Mouse (Mus musculus): Measurements from ENCODE around the gene Upp1.
"Not testable (repeated sequence)": the region's sequence is repeated elsewhere in the genome, so short reads cannot be mapped to it uniquely, and the experiment has no call there.

Gene Upp1

GRCm38 (mm10) chr11:9148206-9148605 lies 30.3 kb downstream of the Upp1 start:
- in situ Hi-C loops (cut with MboI; ENCODE audit: unreplicated experiment in 2 of 2), result loop anchor here in 1 of 2 experiments (25.0 kb wide), 1 partner anchor 736 kb away; no protein-coding TSS in a partner anchor

DNA sequence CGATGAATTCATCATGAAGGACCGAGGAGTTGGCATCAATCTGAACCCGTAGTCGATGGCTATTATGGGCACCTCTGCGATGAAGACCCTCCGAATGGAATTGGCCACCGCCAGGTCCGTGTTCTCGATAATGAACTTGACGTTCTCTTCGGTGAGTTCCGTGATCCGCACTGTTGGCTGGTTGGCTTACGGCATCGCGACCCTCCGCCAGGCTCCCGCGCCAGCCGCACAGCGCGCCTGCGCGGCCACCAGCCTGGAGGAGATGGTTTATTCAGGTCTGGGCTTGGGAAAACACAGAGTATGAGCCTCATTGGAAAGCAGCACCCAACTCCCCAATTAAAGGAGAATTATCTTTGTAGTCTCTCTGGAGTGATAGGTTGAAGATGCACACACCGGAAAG lies 32.5 kb downstream of the Upp1 start:
- in situ Hi-C loops (cut with MboI; ENCODE audit: unreplicated experiment in 2 of 2), result not testable (repeated sequence)

DNA sequence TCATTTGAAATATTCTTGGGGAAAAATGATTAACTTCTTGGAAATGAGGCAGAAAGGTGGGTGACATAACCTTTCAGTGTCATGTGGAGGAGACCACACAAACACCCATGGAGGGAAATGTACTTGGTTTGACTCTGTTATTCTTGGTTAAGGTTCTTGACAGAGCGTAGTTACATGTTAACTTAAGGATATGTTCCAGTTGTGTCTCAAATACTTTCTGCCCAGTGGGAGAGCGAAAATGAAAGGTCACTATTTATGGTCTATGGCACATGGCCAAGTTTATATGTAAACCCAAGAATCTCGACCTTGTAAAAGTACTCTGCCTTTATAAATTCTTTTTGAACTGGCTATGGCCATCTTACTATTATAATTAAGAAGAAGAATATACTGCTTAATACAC lies 42.0 kb downstream of the Upp1 start:
- in situ Hi-C loops (cut with MboI; ENCODE audit: unreplicated experiment in 2 of 2), result no loop called here

- in situ Hi-C loops (cut with MboI; ENCODE audit: unreplicated experiment in 2 of 2), result no loop called here
Observed at GRCm38 (mm10) chr11:9167331-9167730, 49.4 kb downstream of the Upp1 start.

DNA sequence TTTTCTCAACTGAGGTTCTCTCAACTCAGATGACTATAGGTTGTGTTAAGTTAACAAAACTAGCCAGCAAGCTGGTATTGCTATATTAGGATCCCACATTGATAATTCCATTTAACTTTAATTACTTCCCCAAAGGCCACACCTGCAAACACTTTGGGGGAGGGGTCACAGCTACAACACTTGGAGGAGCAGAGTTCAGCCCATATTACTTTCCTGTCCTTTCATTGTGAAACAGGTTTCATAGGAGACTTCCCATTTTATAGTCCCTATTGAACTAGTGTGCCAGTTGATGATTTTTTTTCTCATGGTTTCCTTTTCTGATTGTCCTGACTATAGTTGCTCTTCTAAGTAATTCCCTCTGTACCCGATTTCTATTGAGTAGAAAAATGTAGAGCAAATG lies 63.6 kb downstream of the Upp1 start:
- in situ Hi-C loops (cut with MboI; ENCODE audit: unreplicated experiment in 2 of 2), result no loop called here

Measured in v-Abl transformed pro-B cells (cell line).